Mouse (Mus musculus): ENCODE measurements around the gene Rtbdn.

The Rtbdn gene

DNA sequence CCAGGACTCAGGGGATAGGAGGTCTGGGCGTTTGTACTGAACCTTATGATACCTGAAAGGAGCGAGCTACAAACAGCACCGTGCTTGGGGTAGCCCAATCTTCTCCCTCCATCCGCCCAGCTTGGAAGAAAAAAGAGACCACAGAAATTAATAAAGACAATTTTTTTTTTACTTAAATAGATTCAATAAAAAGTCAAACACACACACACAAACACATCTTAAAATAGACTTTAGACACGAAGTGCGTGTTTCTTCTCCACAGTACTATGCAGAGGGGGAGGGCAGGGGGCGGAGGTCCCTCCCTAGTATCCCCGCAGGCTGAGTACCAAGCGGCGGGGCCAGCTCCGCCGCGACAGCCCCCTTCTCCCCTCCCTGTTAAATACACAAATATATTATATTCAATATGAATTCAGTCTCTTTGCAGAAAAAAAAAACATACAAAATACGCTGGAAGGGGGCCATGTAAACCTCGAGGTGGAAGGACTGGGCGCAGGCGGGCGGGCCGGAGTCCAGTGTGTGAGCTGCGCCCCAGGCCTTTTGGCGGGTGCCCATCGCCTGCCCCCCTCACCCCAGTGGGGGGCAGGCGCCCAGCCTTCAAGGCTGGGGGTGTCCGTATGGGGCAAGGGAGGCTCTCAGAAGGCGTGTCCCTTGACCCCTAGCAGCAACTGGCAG is 30.1 kb downstream of the Rtbdn start:
- no peaks in the 10 kb centered on the region for H3K36me3 ChIP-seq (ENCODE audit: control insufficient read depth, insufficient read depth, low read length, poor library complexity, severe bottlenecking)
- no peak for DNase-seq (ENCODE audit: low read depth, low spot score)
- H3K27me3 ChIP-seq (ENCODE audit: control insufficient read depth, insufficient read depth, low read length, poor library complexity, severe bottlenecking) = no peaks in the 10 kb centered on the region

DNA sequence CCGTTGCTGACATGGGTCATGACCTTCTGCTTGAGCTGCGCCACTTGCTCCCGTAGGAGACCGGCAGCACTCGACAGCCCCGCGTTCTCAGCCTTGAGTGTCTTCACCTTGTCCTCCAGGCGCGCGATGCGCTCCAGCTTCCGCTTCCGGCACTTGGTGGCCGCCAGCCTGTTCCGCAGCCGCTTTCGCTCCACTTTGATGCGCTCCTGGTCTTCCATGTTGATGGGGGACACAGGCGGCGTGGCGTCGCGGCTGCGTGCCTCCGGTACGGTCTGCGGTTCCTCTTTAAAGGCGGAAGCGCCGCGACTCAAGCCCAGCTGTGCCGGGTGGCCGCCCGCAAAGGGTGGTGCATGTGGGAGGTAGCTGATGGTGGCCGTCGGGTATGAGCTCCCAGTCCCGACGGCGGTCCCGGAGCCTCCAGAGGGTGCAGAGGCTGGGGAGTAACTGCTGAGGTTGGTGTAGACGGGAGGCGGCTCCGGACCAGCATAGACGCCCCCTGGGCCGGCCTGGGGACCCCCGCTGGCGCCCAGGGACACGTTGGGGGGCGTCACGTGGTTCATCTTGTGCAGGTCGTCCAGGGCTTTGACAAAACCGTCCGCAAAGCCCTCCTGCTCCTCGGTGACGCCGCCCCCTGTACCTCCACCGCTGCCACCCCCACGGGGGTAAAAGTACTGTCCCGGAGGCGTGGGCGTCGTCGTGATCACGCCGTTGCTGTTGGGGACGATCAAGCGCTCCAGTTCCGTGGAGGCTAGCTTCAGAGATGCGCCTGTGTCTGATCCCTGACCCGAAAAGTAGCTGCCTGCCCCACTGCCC is 30.9 kb downstream of the Rtbdn start:
- peak; percentile 87 for DNase-seq (ENCODE audit: low read depth, low spot score)

GRCm38 (mm10) chr8:84978248-84978940 is 31.6 kb downstream of the Rtbdn start, which contains the start of gene Junb:
Gene Junb, minus strand, starts transcription at chr8:84978718.
- Histone ChIP-seq H3K27me3 (ENCODE audit: control insufficient read depth, insufficient read depth, low read length, poor library complexity, severe bottlenecking) (no peaks in the 10 kb centered on the region), H3K36me3 (ENCODE audit: control insufficient read depth, insufficient read depth, low read length, poor library complexity, severe bottlenecking) (no peaks in the 10 kb centered on the region)
- peak; percentile 99 for DNase-seq (ENCODE audit: low read depth, low spot score)

More for the DNA sequence above, 30.9 kb downstream of the Rtbdn start:
- H3K27me3 ChIP-seq (ENCODE audit: control insufficient read depth, insufficient read depth, low read length, poor library complexity, severe bottlenecking) = no peaks in the 10 kb centered on the region
- no peaks in the 10 kb centered on the region for H3K36me3 ChIP-seq (ENCODE audit: control insufficient read depth, insufficient read depth, low read length, poor library complexity, severe bottlenecking)

- H3K27me3 ChIP-seq (ENCODE audit: control insufficient read depth, insufficient read depth, low read length, poor library complexity, severe bottlenecking) = no peaks in the 10 kb centered on the region
These were observed 33.0 kb downstream of the Rtbdn start for GRCm38 (mm10) chr8:84979599-84980421.

DNA sequence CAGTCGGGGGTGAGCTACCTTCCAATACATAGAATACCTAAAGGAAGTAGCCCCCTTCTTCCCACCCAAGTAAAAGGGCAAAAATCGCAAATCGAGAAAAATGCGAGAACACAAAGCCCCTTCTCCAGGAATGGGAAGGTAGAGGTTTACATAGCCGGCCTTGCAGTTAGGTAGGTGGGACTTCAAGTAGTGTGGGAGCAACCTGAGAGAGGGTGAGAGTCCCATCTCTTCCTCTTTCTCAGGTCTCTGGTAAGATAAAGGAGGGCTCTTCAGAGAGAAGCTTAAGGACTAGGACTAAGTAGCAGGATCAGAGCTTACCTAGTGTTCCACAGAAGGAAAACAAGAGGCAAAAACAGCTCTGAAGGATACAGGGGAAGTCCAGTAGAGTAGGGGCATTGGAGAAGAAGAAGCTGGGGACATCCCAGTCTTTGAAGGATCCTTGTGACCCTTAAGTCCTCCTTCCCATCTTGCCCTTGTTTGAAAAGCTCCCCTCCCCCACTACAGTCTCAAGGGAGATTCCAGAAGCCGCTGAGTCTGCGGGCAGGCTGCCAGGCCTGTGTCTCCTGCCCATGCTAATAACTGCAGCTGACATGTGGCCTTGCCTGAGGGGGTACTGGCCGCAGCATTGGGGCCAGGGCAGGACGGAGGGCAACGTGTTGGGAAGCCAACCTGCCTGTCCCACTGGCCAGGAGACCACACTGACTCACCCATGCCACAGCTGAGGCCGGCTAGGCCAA is 34.0 kb downstream of the Rtbdn start:
- peak; percentile 76 for DNase-seq (ENCODE audit: low read depth, low spot score)
- Histone ChIP-seq H3K27me3 (ENCODE audit: control insufficient read depth, insufficient read depth, low read length, poor library complexity, severe bottlenecking) (no peaks in the 10 kb centered on the region), H3K36me3 (ENCODE audit: control insufficient read depth, insufficient read depth, low read length, poor library complexity, severe bottlenecking) (no peaks in the 10 kb centered on the region)

More at GRCm38 (mm10) chr8:84979599-84980421, 33.0 kb downstream of the Rtbdn start:
- no peaks in the 10 kb centered on the region for H3K36me3 ChIP-seq (ENCODE audit: control insufficient read depth, insufficient read depth, low read length, poor library complexity, severe bottlenecking)
- DNase-seq (ENCODE audit: low read depth, low spot score) = peak; percentile 99

DNA sequence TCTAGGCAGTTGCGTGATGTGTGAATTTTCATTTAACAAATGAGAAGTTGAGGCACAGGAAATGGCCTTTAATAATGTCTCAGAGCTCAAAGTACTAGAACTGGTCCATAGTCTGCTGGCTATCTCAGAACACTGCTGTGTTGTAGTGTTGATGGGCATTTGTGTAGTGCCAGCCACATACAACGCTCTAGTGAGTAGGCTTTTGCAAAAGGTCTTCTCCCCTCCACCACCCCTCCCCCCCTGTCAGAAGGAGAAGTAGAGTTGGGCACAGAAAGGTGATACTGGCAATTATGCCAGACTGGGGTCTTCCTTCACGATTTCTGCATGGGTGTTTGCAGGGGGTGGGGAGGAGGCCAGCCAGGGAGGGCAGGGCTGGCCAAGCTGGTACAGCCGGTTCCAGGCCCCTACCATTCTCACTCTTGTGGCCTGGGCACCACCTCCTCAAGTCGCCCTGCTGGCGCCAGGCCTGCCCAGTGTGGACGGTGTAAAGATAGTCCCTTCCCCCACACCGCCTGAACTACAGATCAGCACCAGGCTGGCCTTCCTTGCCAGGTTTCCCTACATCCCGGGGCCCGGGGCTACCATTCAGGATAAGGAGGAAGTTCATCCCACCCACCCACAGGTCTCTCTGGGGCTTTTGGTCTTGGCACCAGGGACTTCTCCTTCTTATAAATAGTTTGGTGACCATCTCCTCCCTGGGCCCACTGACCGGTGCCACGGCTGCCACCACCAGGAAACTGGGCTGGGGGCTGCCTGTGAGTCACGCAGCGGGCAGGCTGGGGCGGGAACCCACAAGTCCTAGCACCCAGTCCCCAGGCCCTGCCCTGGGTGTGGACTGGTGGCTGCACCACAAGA is 35.1 kb downstream of the Rtbdn start:
- H3K36me3 ChIP-seq (ENCODE audit: control insufficient read depth, insufficient read depth, low read length, poor library complexity, severe bottlenecking) = no peaks in the 10 kb centered on the region
- H3K27me3 ChIP-seq (ENCODE audit: control insufficient read depth, insufficient read depth, low read length, poor library complexity, severe bottlenecking) = no peaks in the 10 kb centered on the region
- DNase-seq (ENCODE audit: low read depth, low spot score) = peak; percentile 52

DNA sequence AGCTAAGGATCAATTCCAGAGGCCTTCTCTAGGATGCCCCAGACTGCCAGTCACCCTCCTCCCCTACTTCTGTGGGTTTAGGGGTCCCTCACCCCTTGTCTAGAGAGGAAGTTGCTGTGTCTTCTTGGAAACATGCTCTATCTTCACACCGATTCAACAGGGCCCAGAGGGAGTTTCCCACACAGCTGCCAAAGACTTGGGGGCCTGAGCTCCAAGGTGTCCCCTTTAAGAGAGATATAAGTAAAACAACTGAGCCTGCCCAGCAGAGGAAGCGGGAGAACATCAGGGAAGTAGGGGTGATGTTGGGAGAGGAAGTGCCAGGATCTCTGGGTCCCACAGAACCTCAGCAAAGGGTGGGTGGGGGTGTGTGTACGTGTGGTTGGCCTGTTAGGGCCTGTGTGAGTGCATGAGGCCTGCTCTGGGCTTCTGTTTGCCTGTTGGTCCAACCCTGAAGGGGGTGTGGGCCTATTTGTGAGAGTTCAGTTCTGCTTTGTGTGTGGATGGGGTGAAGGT is 35.8 kb downstream of the Rtbdn start:
- Histone ChIP-seq H3K36me3 (ENCODE audit: control insufficient read depth, insufficient read depth, low read length, poor library complexity, severe bottlenecking) (no peaks in the 10 kb centered on the region), H3K27me3 (ENCODE audit: control insufficient read depth, insufficient read depth, low read length, poor library complexity, severe bottlenecking) (no peaks in the 10 kb centered on the region)
- peak; percentile 61 for DNase-seq (ENCODE audit: low read depth, low spot score)

- Histone ChIP-seq H3K36me3 (ENCODE audit: control insufficient read depth, insufficient read depth, low read length, poor library complexity, severe bottlenecking) (no peaks in the 10 kb centered on the region), H3K27me3 (ENCODE audit: control insufficient read depth, insufficient read depth, low read length, poor library complexity, severe bottlenecking) (no peaks in the 10 kb centered on the region)
- peak; percentile 72 for DNase-seq (ENCODE audit: low read depth, low spot score)
These were observed 37.7 kb downstream of the Rtbdn start for GRCm38 (mm10) chr8:84984294-84985048.

DNA sequence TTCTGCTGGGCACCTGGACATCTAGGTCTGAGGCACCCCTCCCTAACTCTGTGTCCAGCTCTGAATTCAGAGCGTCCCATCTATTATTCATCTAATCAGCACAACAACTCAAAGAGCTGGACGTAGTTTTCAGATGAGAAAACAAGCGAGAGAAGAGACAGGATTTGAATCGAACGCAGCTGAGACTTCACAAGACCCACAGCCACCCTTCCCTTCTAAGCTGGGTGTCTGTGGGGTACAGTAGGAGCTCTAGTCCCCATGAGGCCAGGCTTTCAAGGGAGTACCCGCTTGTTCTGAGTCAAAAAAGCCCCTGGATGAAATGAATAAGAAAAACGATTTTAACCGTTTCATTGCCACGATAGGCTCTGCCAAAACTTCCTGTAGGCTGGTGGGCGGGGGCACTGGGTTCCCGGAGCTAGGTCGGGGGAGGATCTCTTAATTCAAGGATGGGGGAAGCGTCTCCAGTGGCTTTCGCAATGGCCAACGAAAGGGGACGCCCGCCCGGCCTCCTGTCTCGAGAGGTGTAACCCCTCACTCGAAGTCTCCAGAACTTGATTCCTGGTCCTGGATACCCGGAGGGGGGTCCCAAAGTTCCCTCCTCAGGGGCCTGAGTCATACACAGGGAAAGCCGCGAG is 38.4 kb downstream of the Rtbdn start:
- no peak for DNase-seq (ENCODE audit: low read depth, low spot score)
- no peaks in the 10 kb centered on the region for H3K36me3 ChIP-seq (ENCODE audit: control insufficient read depth, insufficient read depth, low read length, poor library complexity, severe bottlenecking)
- no peaks in the 10 kb centered on the region for H3K27me3 ChIP-seq (ENCODE audit: control insufficient read depth, insufficient read depth, low read length, poor library complexity, severe bottlenecking)

GRCm38 (mm10) chr8:84985684-84986378 is 39.0 kb downstream of the Rtbdn start:
- H3K27me3 ChIP-seq (ENCODE audit: control insufficient read depth, insufficient read depth, low read length, poor library complexity, severe bottlenecking) = no peaks in the 10 kb centered on the region
- DNase-seq (ENCODE audit: low read depth, low spot score) = peak; percentile 99

GRCm38 (mm10) chr8:84986379-84986945 is 39.7 kb downstream of the Rtbdn start:
- DNase-seq (ENCODE audit: low read depth, low spot score) = no peak
- no peaks in the 10 kb centered on the region for H3K36me3 ChIP-seq (ENCODE audit: control insufficient read depth, insufficient read depth, low read length, poor library complexity, severe bottlenecking)

More at GRCm38 (mm10) chr8:84985684-84986378, 39.0 kb downstream of the Rtbdn start:
- H3K36me3 ChIP-seq (ENCODE audit: control insufficient read depth, insufficient read depth, low read length, poor library complexity, severe bottlenecking) = no peaks in the 10 kb centered on the region

More at GRCm38 (mm10) chr8:84986379-84986945, 39.7 kb downstream of the Rtbdn start:
- no peaks in the 10 kb centered on the region for H3K27me3 ChIP-seq (ENCODE audit: control insufficient read depth, insufficient read depth, low read length, poor library complexity, severe bottlenecking)

Data from splenic B cell, adult 2 months (primary cell).